Mouse (Mus musculus): ENCODE measurements at regions not wholly inside any gene's neighbourhood (a gene's known extent, or its start where the extent isn't known, plus 50 kb on each side); places are given as distances from the start of the nearest gene placed in this dataset.
A peak's percentile ranks its signal among the peaks of the same experiment; 100 is the strongest.

GRCm38 (mm10) chr4:40537859-40538258 lies 65.9 kb downstream of the Tmem215 start:
- H3K9me3 ChIP-seq (replicated peaks) = no peaks in the 10 kb centered on the region
- no peaks in the 10 kb centered on the region for H3K36me3 ChIP-seq
- H3K4me1 ChIP-seq = no peaks in the 10 kb centered on the region
- H3K4me3 ChIP-seq (replicated peaks) = no peak overlapping the region
- H3K27me3 ChIP-seq (replicated peaks) = no peaks in the 10 kb centered on the region
- H3K4me2 ChIP-seq = no peak overlapping the region
- ATAC-seq (ENCODE audit: low FRiP score) = no peak
- H3K9ac ChIP-seq (replicated peaks) = no peak overlapping the region
- WGBS = 84% methylated on average over 3 of the region's 3 CpGs
- H3K27ac ChIP-seq (replicated peaks) = no peak overlapping the region

GRCm38 (mm10) chr4:40543085-40544048 lies 71.4 kb downstream of the Tmem215 start:
- Histone ChIP-seq H3K27me3 (replicated peaks) (no peaks in the 10 kb centered on the region), H3K9me3 (replicated peaks) (0 out of 2 replicates have a peak, but pooled peaks cover 3% of the 10 kb centered on the region), H3K4me3 (replicated peaks) (no peak overlapping the region), H3K27ac (replicated peaks) (no peak overlapping the region), H3K4me2 (no peak overlapping the region), H3K36me3 (no peaks in the 10 kb centered on the region), H3K9ac (replicated peaks) (no peak overlapping the region), H3K4me1 (no peaks in the 10 kb centered on the region)
- WGBS = 87% methylated on average over 8 of the region's 8 CpGs
- no peak for ATAC-seq (ENCODE audit: low FRiP score)

GRCm38 (mm10) chr4:40544056-40544455 lies 72.1 kb downstream of the Tmem215 start:
- Histone ChIP-seq H3K9me3 (replicated peaks) (0 out of 2 replicates have a peak, but pooled peaks cover 3% of the 10 kb centered on the region), H3K9ac (replicated peaks) (no peak overlapping the region), H3K27ac (replicated peaks) (no peak overlapping the region), H3K36me3 (no peaks in the 10 kb centered on the region), H3K27me3 (replicated peaks) (no peaks in the 10 kb centered on the region), H3K4me3 (replicated peaks) (no peak overlapping the region), H3K4me2 (no peak overlapping the region), H3K4me1 (no peaks in the 10 kb centered on the region)
- no peak for ATAC-seq (ENCODE audit: low FRiP score)
- WGBS = 54% methylated on average over 4 of the region's 4 CpGs

- H3K9me3 ChIP-seq (replicated peaks) = 0 out of 2 replicates have a peak, but pooled peaks cover 3% of the 10 kb centered on the region
- no peak for ATAC-seq (ENCODE audit: low FRiP score)
- H3K27me3 ChIP-seq (replicated peaks) = no peaks in the 10 kb centered on the region
- no peak overlapping the region for H3K4me2 ChIP-seq
- H3K4me3 ChIP-seq (replicated peaks) = no peak overlapping the region
- H3K36me3 ChIP-seq = no peaks in the 10 kb centered on the region
- no peak overlapping the region for H3K27ac ChIP-seq (replicated peaks)
- H3K9ac ChIP-seq (replicated peaks) = no peak overlapping the region
- no peaks in the 10 kb centered on the region for H3K4me1 ChIP-seq
Measured at GRCm38 (mm10) chr4:40544806-40545205, 72.8 kb downstream of the Tmem215 start.

- WGBS = 76% methylated on average over 5 of the region's 5 CpGs
- H3K9ac ChIP-seq (replicated peaks) = no peak overlapping the region
Measured at GRCm38 (mm10) chr4:40545700-40546099, 73.7 kb downstream of the Tmem215 start.

GRCm38 (mm10) chr4:40559824-40560223 lies 87.8 kb downstream of the Tmem215 start:
- WGBS = 75% methylated on average over 2 of the region's 2 CpGs
- H3K4me2 ChIP-seq = no peak overlapping the region
- no peaks in the 10 kb centered on the region for H3K36me3 ChIP-seq
- H3K9ac ChIP-seq (replicated peaks) = no peak overlapping the region
- no peak overlapping the region for H3K27ac ChIP-seq (replicated peaks)
- H3K9me3 ChIP-seq (replicated peaks) = no peaks in the 10 kb centered on the region
- H3K27me3 ChIP-seq (replicated peaks) = no peaks in the 10 kb centered on the region
- H3K4me1 ChIP-seq = no peaks in the 10 kb centered on the region
- no peak overlapping the region for H3K4me3 ChIP-seq (replicated peaks)
- no peak for ATAC-seq (ENCODE audit: low FRiP score)

More at GRCm38 (mm10) chr4:40545700-40546099, 73.7 kb downstream of the Tmem215 start:
- ATAC-seq (ENCODE audit: low FRiP score) = no peak
- H3K27ac ChIP-seq (replicated peaks) = no peak overlapping the region
- no peak overlapping the region for H3K4me3 ChIP-seq (replicated peaks)
- no peaks in the 10 kb centered on the region for H3K36me3 ChIP-seq
- no peaks in the 10 kb centered on the region for H3K4me1 ChIP-seq
- 0 out of 2 replicates have a peak, but pooled peaks cover 3% of the 10 kb centered on the region for H3K9me3 ChIP-seq (replicated peaks)
- no peak overlapping the region for H3K4me2 ChIP-seq
- H3K27me3 ChIP-seq (replicated peaks) = no peaks in the 10 kb centered on the region

GRCm38 (mm10) chr4:40573300-40573699 lies 101.3 kb downstream of the Tmem215 start:
- no peak overlapping the region for H3K4me3 ChIP-seq (replicated peaks)
- ATAC-seq (ENCODE audit: low FRiP score) = no peak
- no peaks in the 10 kb centered on the region for H3K9me3 ChIP-seq (replicated peaks)
- H3K9ac ChIP-seq (replicated peaks) = no peak overlapping the region
- H3K27ac ChIP-seq (replicated peaks) = no peak overlapping the region
- H3K36me3 ChIP-seq = no peaks in the 10 kb centered on the region
- H3K4me1 ChIP-seq = no peaks in the 10 kb centered on the region
- 88% methylated on average over 1 of the region's 1 CpGs for WGBS
- H3K27me3 ChIP-seq (replicated peaks) = no peaks in the 10 kb centered on the region
- no peak overlapping the region for H3K4me2 ChIP-seq

GRCm38 (mm10) chr4:40575951-40576350 lies 104.0 kb downstream of the Tmem215 start:
- no peaks in the 10 kb centered on the region for H3K4me1 ChIP-seq
- no peaks in the 10 kb centered on the region for H3K27me3 ChIP-seq (replicated peaks)
- 97% methylated on average over 1 of the region's 1 CpGs for WGBS
- no peaks in the 10 kb centered on the region for H3K9me3 ChIP-seq (replicated peaks)
- no peak overlapping the region for H3K27ac ChIP-seq (replicated peaks)
- H3K4me3 ChIP-seq (replicated peaks) = no peak overlapping the region
- no peak for ATAC-seq (ENCODE audit: low FRiP score)
- no peaks in the 10 kb centered on the region for H3K36me3 ChIP-seq
- H3K9ac ChIP-seq (replicated peaks) = no peak overlapping the region
- H3K4me2 ChIP-seq = no peak overlapping the region

GRCm38 (mm10) chr4:40584436-40584835 lies 112.5 kb downstream of the Tmem215 start:
- ATAC-seq (ENCODE audit: low FRiP score) = no peak
- H3K4me1 ChIP-seq = no peaks in the 10 kb centered on the region
- no peak overlapping the region for H3K4me2 ChIP-seq
- no peaks in the 10 kb centered on the region for H3K36me3 ChIP-seq
- 92% methylated on average over 6 of the region's 6 CpGs for WGBS
- H3K4me3 ChIP-seq (replicated peaks) = no peak overlapping the region
- no peaks in the 10 kb centered on the region for H3K27me3 ChIP-seq (replicated peaks)
- no peaks in the 10 kb centered on the region for H3K9me3 ChIP-seq (replicated peaks)
- no peak overlapping the region for H3K27ac ChIP-seq (replicated peaks)
- H3K9ac ChIP-seq (replicated peaks) = no peak overlapping the region

- Histone ChIP-seq H3K9me3 (replicated peaks) (no peaks in the 10 kb centered on the region), H3K27ac (replicated peaks) (no peak overlapping the region), H3K27me3 (replicated peaks) (no peaks in the 10 kb centered on the region), H3K4me3 (replicated peaks) (no peak overlapping the region), H3K4me2 (no peak overlapping the region), H3K36me3 (no peaks in the 10 kb centered on the region), H3K4me1 (no peaks in the 10 kb centered on the region), H3K9ac (replicated peaks) (no peak overlapping the region)
- peak; percentile 57; the same call in 1 of the 2 replicates for ATAC-seq (ENCODE audit: low FRiP score)
- WGBS = 77% methylated on average over 3 of the region's 3 CpGs
Measured at GRCm38 (mm10) chr4:40584940-40585571, 113.1 kb downstream of the Tmem215 start.

- WGBS = 46% methylated on average over 1 of the region's 1 CpGs
- Histone ChIP-seq H3K4me1 (no peaks in the 10 kb centered on the region), H3K9ac (replicated peaks) (no peak overlapping the region), H3K36me3 (no peaks in the 10 kb centered on the region), H3K4me3 (replicated peaks) (no peak overlapping the region), H3K4me2 (no peak overlapping the region), H3K9me3 (replicated peaks) (no peaks in the 10 kb centered on the region), H3K27me3 (replicated peaks) (no peaks in the 10 kb centered on the region), H3K27ac (replicated peaks) (no peak overlapping the region)
- no peak; the same call in 1 of the 2 replicates for ATAC-seq (ENCODE audit: low FRiP score)
Measured at GRCm38 (mm10) chr4:40586045-40586444, 114.1 kb downstream of the Tmem215 start.

- no peaks in the 10 kb centered on the region for H3K4me1 ChIP-seq
- H3K27ac ChIP-seq (replicated peaks) = no peak overlapping the region
- no peak overlapping the region for H3K9ac ChIP-seq (replicated peaks)
- H3K4me3 ChIP-seq (replicated peaks) = no peak overlapping the region
- 84% methylated on average over 4 of the region's 4 CpGs for WGBS
- ATAC-seq (ENCODE audit: low FRiP score) = no peak
- H3K9me3 ChIP-seq (replicated peaks) = no peaks in the 10 kb centered on the region
- no peak overlapping the region for H3K4me2 ChIP-seq
- no peaks in the 10 kb centered on the region for H3K36me3 ChIP-seq
- no peaks in the 10 kb centered on the region for H3K27me3 ChIP-seq (replicated peaks)
Measured at GRCm38 (mm10) chr4:40587254-40587653, 115.3 kb downstream of the Tmem215 start.

Measured in neural tube, embryonic 15.5 days (tissue).